Mouse (Mus musculus) midbrain, embryonic 10.5 days (tissue): ENCODE data around the gene Csmd2. TPM values are rescaled to one million over a fixed set of nuclear protein-coding genes. Genes with fewer than 3 reads are reported as not detected.

Experiments
- DNase-seq: peaks from one replicate; pipeline ENCODE4 v3.0.0-alpha.2; 2017; ENCODE audit warnings: low spot score
- H3K27ac ChIP-seq: fragments of 300-500 bp; sonication (generic); replicated peaks from 2 replicates; pipeline ENCODE4 v1.5.1; 2016; ENCODE audit warnings: mild to moderate bottlenecking
- H3K27me3 ChIP-seq: fragments of 300-500 bp; sonication (generic); 2 replicates; pipeline ENCODE4 v1.6.1; 2016; ENCODE audit warnings: low read depth, mild to moderate bottlenecking; ENCODE audit not compliant: poor library complexity, severe bottlenecking
- H3K36me3 ChIP-seq: fragments of 300-500 bp; sonication (generic); 2 replicates; pipeline ENCODE4 v1.6.1; 2016; ENCODE audit warnings: mild to moderate bottlenecking, moderate library complexity
- H3K4me1 ChIP-seq: fragments of 300-500 bp; sonication (generic); 2 replicates; pipeline ENCODE4 v1.6.1; 2016
- H3K4me3 ChIP-seq: fragments of 300-500 bp; sonication (generic); 2 replicates; pipeline ENCODE4 v1.5.1; 2016; ENCODE audit warnings: mild to moderate bottlenecking, moderate library complexity
- H3K9me3 ChIP-seq: fragments of 300-500 bp; sonication (generic); replicated peaks from 2 replicates; pipeline ENCODE4 v1.6.1; 2016; ENCODE audit warnings: mild to moderate bottlenecking
- WGBS: fragments of 180-500 bp; shearing (Covaris S2); methylation state at CpG from one replicate; pipeline ENCODE4 v1.1.7; 2016; 5-methylcytosine and 5-hydroxymethylcytosine counted together
- polyA plus RNA-seq: library from polyadenylated mRNA; unstranded; fragments of >200 nt; fragmentation: Nextera tagmentation; extraction: Ambion mirVana; gene quantifications from 2 replicates; pipeline ENCODE4 v1.2.1, GENCODE M21; 2016

Gene Csmd2
- polyA plus RNA-seq, 1 experiment from 2014 or later: 1.00 TPM

DNA sequence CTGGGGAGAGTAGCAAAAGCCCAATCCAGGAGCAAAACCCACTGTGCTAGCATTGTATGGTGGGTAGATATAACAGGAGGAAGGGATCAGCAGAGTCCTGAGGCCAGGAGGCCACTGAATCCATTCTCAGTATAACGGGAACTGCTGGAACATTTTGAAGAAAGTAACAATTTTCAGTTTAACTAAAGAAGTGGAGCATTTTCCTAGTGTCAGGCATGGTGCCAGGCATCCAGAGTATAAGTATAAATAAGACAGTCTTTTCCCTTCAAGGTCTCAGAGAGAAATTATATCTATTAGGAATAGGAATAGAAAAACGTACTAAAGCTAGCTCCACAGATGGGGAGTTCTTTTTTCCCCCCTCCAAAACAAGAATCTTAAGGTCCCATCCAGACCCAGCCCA is 437.7 kb downstream of the Csmd2 start:
- H3K36me3 ChIP-seq: no peaks in the 10 kb centered on the region
- H3K27me3 ChIP-seq: peaks cover 5% of the 10 kb centered on the region; the same call in 1 of the 2 replicates
- H3K9me3 ChIP-seq: no peaks in the 10 kb centered on the region
- WGBS: 83% methylated on average over 2 of the region's 2 CpGs
- H3K4me3 ChIP-seq: no peak overlapping the region
- 0 out of 2 replicates have a peak overlapping the region, but pooled peaks have one; percentile 2 for H3K27ac ChIP-seq
- no peak for DNase-seq
- peaks cover 36% of the 10 kb centered on the region for H3K4me1 ChIP-seq

DNA sequence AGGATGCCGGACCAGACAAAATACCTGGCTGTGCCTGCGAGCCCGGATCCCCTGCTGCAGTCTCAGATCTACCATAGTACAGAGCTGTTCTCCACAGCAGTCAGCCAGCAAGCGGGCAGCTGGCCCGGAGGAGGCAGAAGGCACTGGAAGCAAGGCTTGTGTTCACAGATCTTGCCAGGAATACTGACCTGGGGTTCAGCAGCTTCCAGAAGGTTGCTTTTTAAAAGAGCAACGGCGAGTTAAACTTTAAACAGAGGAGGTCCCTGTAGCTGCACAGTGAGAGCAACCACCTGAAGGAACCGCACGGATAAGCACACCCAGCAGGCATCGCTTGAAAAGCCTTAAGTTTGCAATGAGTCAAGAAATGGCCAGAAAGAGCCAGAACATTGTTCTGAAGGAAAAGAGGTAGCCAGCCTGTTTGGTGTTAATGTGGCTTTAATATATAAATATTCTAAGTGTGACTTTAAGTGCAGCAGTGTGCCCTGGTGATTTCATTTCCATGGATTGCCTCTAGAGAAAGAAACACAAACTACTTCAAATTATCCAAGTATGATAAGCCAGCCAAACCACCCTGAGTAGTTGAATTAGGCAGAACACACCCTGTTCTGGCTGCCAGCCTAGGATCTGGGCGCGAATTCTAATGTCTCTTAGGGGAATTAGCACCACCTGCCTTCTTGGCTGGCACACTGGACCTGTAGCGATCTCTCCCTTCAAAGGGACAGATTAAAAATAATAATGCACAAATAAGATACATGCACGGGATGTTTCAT is 439.8 kb downstream of the Csmd2 start:
- Histone ChIP-seq H3K27ac (no peak overlapping the region), H3K4me3 (no peak overlapping the region), H3K4me1 (peaks cover 21% of the 10 kb centered on the region), H3K27me3 (no peaks in the 10 kb centered on the region), H3K9me3 (no peaks in the 10 kb centered on the region), H3K36me3 (no peaks in the 10 kb centered on the region)
- WGBS: 92% methylated on average over 14 of the region's 14 CpGs
- DNase-seq: no peak

DNA sequence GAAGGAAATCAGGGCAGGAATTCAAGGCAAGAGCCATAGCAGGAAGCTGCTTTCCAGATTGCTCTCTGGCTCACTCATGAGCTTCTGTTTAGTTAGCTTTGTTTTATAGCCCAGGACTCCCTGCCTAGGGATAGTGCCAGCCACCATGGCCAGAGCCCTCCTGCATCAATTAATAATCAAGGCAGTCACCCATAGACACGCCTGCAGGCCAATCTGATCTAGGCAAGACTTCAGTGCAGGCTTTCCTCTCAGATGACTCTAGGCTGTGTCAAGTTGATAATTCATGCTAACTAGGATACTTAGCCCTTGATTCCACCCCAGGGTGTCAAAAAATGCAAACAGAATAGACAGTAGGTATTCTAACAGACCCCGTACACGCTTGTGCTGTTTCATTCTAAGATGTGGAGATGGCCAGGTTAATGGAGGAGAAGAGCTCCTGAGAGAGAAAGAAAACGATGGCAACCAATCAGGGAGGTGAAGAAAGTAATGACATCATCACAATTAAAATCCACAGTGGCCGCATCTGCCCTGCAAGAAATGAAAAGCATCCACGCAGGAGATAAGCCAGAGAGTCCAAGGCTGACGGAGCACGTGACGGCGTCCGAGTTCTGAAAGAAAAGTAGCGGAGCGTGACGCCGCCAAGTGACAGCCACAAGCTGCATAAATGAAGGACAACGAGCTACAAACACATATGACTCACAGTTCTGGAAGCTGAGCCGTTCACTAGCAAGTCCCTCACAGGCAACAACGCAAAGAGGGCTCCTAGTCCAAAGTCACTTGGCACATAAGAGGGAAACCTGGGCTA is 440.8 kb downstream of the Csmd2 start:
- Histone ChIP-seq H3K36me3 (no peaks in the 10 kb centered on the region), H3K27ac (peak overlapping the region; percentile 63; the same call in 1 of the 2 replicates), H3K27me3 (no peaks in the 10 kb centered on the region), H3K4me1 (peaks cover 17% of the 10 kb centered on the region), H3K4me3 (no peak overlapping the region), H3K9me3 (no peaks in the 10 kb centered on the region)
- WGBS: 71% methylated on average over 18 of the region's 18 CpGs
- DNase-seq: peak; percentile 52

DNA sequence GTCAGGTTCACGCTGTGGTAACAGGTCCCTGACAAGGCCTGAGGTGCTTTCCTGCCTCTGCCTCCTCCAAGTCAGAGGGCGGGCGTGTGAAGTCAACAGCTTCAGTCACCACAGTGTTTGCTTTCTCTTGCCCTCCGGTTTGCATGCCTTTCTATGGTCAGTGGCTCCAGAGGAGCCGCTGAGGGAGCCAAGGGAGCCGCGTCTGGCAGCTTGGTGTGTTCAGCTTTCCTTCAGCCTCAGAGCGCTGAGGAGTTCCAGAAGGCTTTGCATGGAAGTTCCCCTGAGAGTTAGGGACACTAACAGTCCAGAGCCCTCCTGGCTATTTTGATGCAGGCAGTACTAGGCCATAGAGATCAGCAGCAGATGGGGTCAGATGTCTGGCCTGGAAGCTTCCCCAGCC is 441.9 kb downstream of the Csmd2 start:
- H3K4me1 ChIP-seq: peaks cover 17% of the 10 kb centered on the region
- DNase-seq: no peak
- peak overlapping the region; percentile 63 for H3K27ac ChIP-seq
- WGBS: 84% methylated on average over 8 of the region's 8 CpGs
- H3K27me3 ChIP-seq: no peaks in the 10 kb centered on the region
- no peak overlapping the region for H3K4me3 ChIP-seq
- no peaks in the 10 kb centered on the region for H3K9me3 ChIP-seq
- no peaks in the 10 kb centered on the region for H3K36me3 ChIP-seq

DNA sequence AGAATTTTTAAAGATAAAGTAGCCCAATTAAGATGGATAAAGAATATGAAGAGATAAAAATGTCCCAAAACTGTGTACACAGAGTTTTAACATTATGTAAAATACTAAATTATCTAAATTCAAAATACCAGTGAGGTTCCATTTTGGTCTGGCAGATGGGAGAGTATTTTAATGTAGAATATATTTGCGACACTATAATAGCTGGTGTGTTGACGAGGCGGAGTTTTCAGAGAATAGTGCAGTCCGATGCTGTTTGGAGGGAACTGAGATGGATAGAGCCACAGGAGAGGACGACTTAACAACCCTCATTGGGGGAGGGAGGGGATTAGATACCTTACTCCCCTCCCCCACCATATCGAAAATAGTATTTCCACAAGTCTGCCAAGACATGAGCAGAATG is 452.9 kb downstream of the Csmd2 start:
- no peaks in the 10 kb centered on the region for H3K36me3 ChIP-seq
- DNase-seq: no peak
- H3K4me1 ChIP-seq: peaks cover 8% of the 10 kb centered on the region; the same call in 1 of the 2 replicates
- H3K9me3 ChIP-seq: no peaks in the 10 kb centered on the region
- no peak overlapping the region for H3K27ac ChIP-seq
- 90% methylated on average over 6 of the region's 6 CpGs for WGBS
- H3K4me3 ChIP-seq: no peak overlapping the region
- no peaks in the 10 kb centered on the region for H3K27me3 ChIP-seq

DNA sequence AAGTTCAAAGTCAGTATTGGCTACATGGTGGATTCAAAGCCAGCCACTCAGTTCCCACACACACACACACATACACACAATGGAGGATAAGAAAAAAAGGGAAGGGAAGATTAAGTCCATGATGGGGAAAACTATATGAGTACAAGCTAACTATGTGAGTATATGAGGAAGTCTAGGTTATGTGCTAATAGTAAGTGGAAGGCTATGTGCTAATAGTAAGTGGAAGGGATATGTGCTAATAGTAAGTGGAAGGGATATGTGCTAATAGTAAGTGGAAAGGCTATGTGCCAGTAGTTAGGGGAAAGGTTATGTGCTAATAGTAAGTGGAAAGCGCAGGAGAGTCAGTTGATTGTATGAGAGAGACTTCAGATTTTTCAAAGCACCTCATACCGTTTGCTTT is 453.6 kb downstream of the Csmd2 start:
- H3K27ac ChIP-seq: no peak overlapping the region
- no peak overlapping the region for H3K4me3 ChIP-seq
- no peak for DNase-seq
- H3K4me1 ChIP-seq: peaks cover 12% of the 10 kb centered on the region; the same call in 1 of the 2 replicates
- H3K9me3 ChIP-seq: no peaks in the 10 kb centered on the region
- H3K36me3 ChIP-seq: no peaks in the 10 kb centered on the region
- WGBS: 89% methylated on average over 2 of the region's 2 CpGs
- H3K27me3 ChIP-seq: no peaks in the 10 kb centered on the region

DNA sequence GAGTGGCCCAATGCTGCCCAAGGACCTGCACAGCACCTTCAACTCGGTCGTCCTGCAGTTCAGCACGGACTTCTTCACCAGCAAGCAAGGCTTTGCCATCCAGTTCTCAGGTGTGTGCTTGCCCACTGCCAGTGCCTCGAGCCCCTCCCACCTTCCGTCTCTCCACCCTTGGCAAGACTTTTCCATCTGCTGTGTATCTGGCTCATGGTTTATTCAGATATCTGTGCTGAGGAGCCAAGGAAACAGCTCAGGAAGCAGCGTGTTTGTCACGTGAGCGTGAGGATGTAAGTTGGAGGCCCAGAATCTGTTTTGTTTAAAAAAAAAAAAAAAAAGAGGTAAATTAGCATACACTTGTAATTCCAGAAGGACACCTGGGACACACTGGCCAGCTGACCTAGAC is 455.1 kb downstream of the Csmd2 start:
- no peaks in the 10 kb centered on the region for H3K36me3 ChIP-seq
- no peak for DNase-seq
- H3K4me3 ChIP-seq: no peak overlapping the region
- no peak overlapping the region for H3K27ac ChIP-seq
- no peaks in the 10 kb centered on the region for H3K27me3 ChIP-seq
- H3K4me1 ChIP-seq: peaks cover 15% of the 10 kb centered on the region; the same call in 1 of the 2 replicates
- 90% methylated on average over 8 of the region's 8 CpGs for whole genome bisulfite sequencing
- H3K9me3 ChIP-seq: no peaks in the 10 kb centered on the region

DNA sequence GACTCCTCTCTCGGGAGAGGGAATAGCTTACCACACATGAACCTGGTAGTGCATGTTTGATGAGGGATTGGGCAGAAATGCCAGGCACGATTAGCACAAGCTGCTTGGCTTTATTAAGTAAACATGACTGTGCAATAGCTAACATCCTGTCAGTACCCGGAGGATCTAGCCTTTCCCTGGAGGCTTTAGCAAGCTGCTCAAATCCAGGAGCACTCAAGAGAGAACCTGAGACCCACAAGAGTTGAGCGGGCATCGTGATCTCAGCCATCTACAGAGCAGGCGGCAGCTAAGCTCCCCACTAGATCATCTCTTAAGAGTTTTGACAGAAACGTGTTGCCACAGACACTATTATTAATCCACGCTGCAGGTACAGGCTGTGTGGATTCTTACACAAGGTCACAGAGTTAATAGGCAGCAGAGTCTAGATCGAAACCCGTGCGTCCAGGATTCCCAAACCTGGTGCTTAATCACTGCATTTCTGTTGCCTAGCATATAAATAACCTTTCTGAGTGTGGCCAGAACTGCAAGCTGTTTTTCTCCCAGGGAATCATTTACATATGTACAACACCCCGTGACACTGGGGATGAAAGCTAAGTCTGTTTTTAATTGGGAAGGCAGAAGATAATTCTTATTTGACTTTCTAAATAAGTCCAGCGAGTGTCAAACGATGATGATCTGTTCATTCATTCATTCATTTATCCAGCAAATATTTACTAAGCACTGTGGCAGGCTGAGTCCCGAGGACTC is 458.0 kb downstream of the Csmd2 start:
- Histone ChIP-seq H3K4me1 (peaks cover 17% of the 10 kb centered on the region; the same call in 1 of the 2 replicates), H3K4me3 (no peak overlapping the region), H3K36me3 (no peaks in the 10 kb centered on the region), H3K9me3 (no peaks in the 10 kb centered on the region), H3K27me3 (no peaks in the 10 kb centered on the region), H3K27ac (no peak overlapping the region)
- no peak for DNase-seq
- WGBS: 79% methylated on average over 15 of the region's 15 CpGs

DNA sequence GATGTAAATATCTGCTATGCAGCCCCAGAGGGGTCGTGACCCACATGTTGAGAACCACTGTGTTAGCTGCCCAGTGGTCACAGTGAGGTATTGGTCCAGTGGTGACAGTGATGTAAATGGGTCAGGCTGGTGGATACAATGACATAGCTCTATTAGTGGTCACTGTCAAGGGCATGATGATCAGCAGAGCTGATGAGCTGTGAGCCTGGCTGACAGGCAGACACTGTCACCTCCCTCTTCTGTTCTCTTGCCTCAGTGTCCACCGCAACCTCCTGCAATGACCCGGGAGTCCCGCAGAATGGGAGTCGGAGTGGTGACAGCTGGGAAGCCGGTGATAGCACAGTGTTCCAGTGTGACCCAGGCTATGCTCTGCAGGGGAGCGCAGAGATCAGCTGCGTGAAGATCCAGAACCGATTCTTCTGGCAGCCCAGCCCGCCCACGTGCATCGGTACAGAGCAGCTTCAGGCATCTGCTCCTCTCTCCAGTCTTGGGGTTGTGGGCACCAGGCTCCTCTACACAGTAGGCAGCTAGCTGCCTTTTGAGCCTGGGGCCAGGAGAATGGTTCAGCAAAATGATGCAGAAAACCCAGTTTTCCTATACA is 461.3 kb downstream of the Csmd2 start:
- Histone ChIP-seq H3K9me3 (no peaks in the 10 kb centered on the region), H3K36me3 (no peaks in the 10 kb centered on the region), H3K4me1 (peaks cover 20% of the 10 kb centered on the region; the same call in 1 of the 2 replicates), H3K27ac (no peak overlapping the region), H3K4me3 (no peak overlapping the region), H3K27me3 (no peaks in the 10 kb centered on the region)
- WGBS: 86% methylated on average over 12 of the region's 12 CpGs
- DNase-seq: no peak

DNA sequence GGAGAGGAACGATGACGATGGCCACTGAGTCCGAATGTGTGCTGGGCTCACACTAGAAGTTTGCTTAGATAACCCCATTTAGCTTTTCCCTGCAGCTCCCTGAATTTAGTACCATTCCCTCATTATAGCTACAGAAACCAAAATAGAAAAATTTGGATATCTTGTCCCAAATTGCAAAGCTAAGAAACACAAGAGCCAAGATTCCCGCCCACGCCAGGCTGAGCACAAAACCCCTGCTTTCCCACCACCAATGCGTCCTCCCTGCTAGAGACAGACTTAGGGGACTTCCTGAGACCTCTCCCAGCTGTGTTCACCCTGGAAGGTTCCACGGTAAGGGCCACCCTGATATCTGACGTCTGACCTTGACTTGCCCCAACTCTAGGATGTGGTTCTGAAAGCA is 462.5 kb downstream of the Csmd2 start:
- H3K4me3 ChIP-seq: no peak overlapping the region
- DNase-seq: no peak
- no peaks in the 10 kb centered on the region for H3K27me3 ChIP-seq
- H3K27ac ChIP-seq: no peak overlapping the region
- no peaks in the 10 kb centered on the region for H3K36me3 ChIP-seq
- H3K4me1 ChIP-seq: peaks cover 17% of the 10 kb centered on the region; the same call in 1 of the 2 replicates
- WGBS: 92% methylated on average over 8 of the region's 8 CpGs
- H3K9me3 ChIP-seq: no peaks in the 10 kb centered on the region

DNA sequence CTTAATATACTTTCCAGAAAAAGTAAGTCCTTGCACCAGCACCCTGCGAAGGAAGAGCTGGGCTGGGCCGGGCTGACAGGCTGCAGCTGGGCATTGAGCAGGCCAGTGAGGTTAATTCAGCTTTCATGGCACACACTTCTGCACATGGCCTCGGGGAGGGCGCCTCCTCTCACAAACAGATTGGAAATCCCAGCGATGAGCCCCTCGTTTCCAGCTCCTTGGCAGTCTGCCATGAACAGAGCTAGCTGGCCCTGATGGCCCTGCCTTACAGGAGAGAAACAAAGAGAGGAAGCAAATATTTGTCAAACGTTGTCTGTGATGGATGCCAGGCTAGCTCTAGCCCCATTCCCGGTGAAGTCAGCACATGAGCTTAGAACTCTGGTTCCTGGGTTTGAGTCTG is 463.3 kb downstream of the Csmd2 start:
- Histone ChIP-seq H3K27ac (peak overlapping the region; percentile 30; the same call in 1 of the 2 replicates), H3K27me3 (no peaks in the 10 kb centered on the region), H3K4me3 (no peak overlapping the region), H3K4me1 (peaks cover 8% of the 10 kb centered on the region; the same call in 1 of the 2 replicates), H3K9me3 (no peaks in the 10 kb centered on the region), H3K36me3 (no peaks in the 10 kb centered on the region)
- 85% methylated on average over 8 of the region's 8 CpGs for WGBS
- no peak for DNase-seq

DNA sequence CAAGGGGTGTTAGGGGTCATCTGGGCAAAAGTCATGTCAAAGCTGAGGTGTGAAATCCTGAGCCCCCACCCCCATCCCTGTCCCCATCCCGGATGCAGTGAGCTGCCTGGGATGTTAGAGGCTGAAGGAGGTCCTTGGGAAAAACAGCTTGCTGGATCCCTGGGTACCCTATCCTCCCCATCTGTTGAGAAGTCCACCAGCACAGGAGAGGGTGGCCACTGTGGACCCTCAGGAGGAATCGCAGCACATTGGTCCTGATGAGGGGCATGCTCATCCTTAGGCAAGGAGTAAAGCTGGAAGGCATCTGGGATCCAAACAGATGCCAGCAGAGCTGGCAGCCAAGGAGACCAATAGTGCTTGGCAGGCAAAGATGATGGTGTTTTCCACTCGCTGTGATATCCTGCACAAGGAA is 463.7 kb downstream of the Csmd2 start:
- peaks cover 7% of the 10 kb centered on the region; the same call in 1 of the 2 replicates for H3K4me1 ChIP-seq
- 88% methylated on average over 3 of the region's 3 CpGs for WGBS
- H3K4me3 ChIP-seq: no peak overlapping the region
- H3K27me3 ChIP-seq: no peaks in the 10 kb centered on the region
- no peaks in the 10 kb centered on the region for H3K36me3 ChIP-seq
- H3K9me3 ChIP-seq: no peaks in the 10 kb centered on the region
- DNase-seq: no peak
- H3K27ac ChIP-seq: 0 out of 2 replicates have a peak overlapping the region, but pooled peaks have one; percentile 30
